Mouse (Mus musculus): ENCODE measurements around the gene Capza2.

GRCm38 (mm10) chr6:17636764-17637170, 733 bp downstream of the Capza2 start:
- TF ChIP-seq POLR2A (IDR thresholded peaks at IDR 0.05; ENCODE audit: control insufficient read depth in 1 of 2, insufficient read depth in 1 of 2, low read depth in 1 of 2, low read length in 2 of 2, poor library complexity in 1 of 2) (peak; percentile 75 to 83; a peak in 3 of 4 replicates), MAFK (IDR thresholded peaks at IDR 0.05; ENCODE audit: borderline replicate concordance, low read depth, low read length) (no peak), CHD1 (IDR thresholded peaks at IDR 0.05; ENCODE audit: low read depth, low read length) (no peak), TBP (IDR thresholded peaks at IDR 0.05; ENCODE audit: low read depth, low read length) (peak; percentile 46; the same call in 1 of the 2 replicates), RCOR1 (IDR thresholded peaks at IDR 0.05; ENCODE audit: low read depth, low read length) (0 out of 2 replicates have a peak, but pooled peaks have one; percentile 9), TAL1 (IDR thresholded peaks at IDR 0.05; ENCODE audit: low read length) (no peak)
